Mouse (Mus musculus): ENCODE measurements at regions not wholly inside any gene's neighbourhood (a gene's known extent, or its start where the extent isn't known, plus 50 kb on each side); places are given as distances from the start of the nearest gene placed in this dataset.

- no peaks in the 10 kb centered on the region for H3K36me3 ChIP-seq
- ATAC-seq (ENCODE audit: low FRiP score, low read depth): peak; percentile 18
- 10% methylated on average over 7 of the region's 7 CpGs for WGBS
- H3K4me2 ChIP-seq (replicated peaks): peak overlapping the region; percentile 50
- H3K27ac ChIP-seq: peak overlapping the region; percentile 87
- peak overlapping the region; percentile 14 for H3K4me3 ChIP-seq
- H3K9me3 ChIP-seq: no peaks in the 10 kb centered on the region
- H3K9ac ChIP-seq: no peak overlapping the region
- peaks cover 23% of the 10 kb centered on the region for H3K4me1 ChIP-seq
- H3K27me3 ChIP-seq: peaks cover 4% of the 10 kb centered on the region; the same call in 1 of the 2 replicates
These were observed 300.1 kb downstream of the Mat2b start for GRCm38 (mm10) chr11:40394864-40395266.

GRCm38 (mm10) chr11:40394283-40394758 lies 300.7 kb downstream of the Mat2b start:
- Histone ChIP-seq H3K4me1 (peaks cover 23% of the 10 kb centered on the region), H3K27ac (peak overlapping the region; percentile 87; the same call in 1 of the 2 replicates), H3K36me3 (no peaks in the 10 kb centered on the region), H3K9me3 (no peaks in the 10 kb centered on the region), H3K9ac (no peak overlapping the region), H3K4me2 (replicated peaks) (peak overlapping the region; percentile 50), H3K4me3 (no peak overlapping the region), H3K27me3 (peaks cover 4% of the 10 kb centered on the region; the same call in 1 of the 2 replicates)
- 12% methylated on average over 4 of the region's 4 CpGs for WGBS
- ATAC-seq (ENCODE audit: low FRiP score, low read depth): peak; percentile 86

GRCm38 (mm10) chr11:40380696-40381095 lies 314.3 kb downstream of the Mat2b start:
- no peaks in the 10 kb centered on the region for H3K9me3 ChIP-seq
- H3K4me1 ChIP-seq: no peaks in the 10 kb centered on the region; the same call in 1 of the 2 replicates
- no peaks in the 10 kb centered on the region for H3K27me3 ChIP-seq
- H3K36me3 ChIP-seq: no peaks in the 10 kb centered on the region
- H3K4me3 ChIP-seq: no peak overlapping the region
- H3K27ac ChIP-seq: no peak overlapping the region
- no peak overlapping the region for H3K4me2 ChIP-seq (replicated peaks)
- no peak overlapping the region for H3K9ac ChIP-seq
- ATAC-seq (ENCODE audit: low FRiP score, low read depth): no peak
- 76% methylated on average over 3 of the region's 3 CpGs for WGBS

GRCm38 (mm10) chr11:40371696-40372095 lies 323.3 kb downstream of the Mat2b start:
- WGBS: 84% methylated on average over 2 of the region's 2 CpGs

GRCm38 (mm10) chr11:40366573-40366972 lies 328.4 kb downstream of the Mat2b start:
- H3K4me3 ChIP-seq: no peak overlapping the region
- no peak overlapping the region for H3K4me2 ChIP-seq (replicated peaks)
- no peaks in the 10 kb centered on the region for H3K36me3 ChIP-seq
- ATAC-seq (ENCODE audit: low FRiP score, low read depth): no peak
- no peaks in the 10 kb centered on the region for H3K27me3 ChIP-seq
- H3K27ac ChIP-seq: no peak overlapping the region
- H3K9me3 ChIP-seq: no peaks in the 10 kb centered on the region
- no peaks in the 10 kb centered on the region for H3K4me1 ChIP-seq
- H3K9ac ChIP-seq: no peak overlapping the region

More at GRCm38 (mm10) chr11:40371696-40372095, 323.3 kb downstream of the Mat2b start:
- no peak overlapping the region for H3K4me3 ChIP-seq
- no peaks in the 10 kb centered on the region for H3K27me3 ChIP-seq
- H3K36me3 ChIP-seq: no peaks in the 10 kb centered on the region
- H3K9me3 ChIP-seq: no peaks in the 10 kb centered on the region
- no peak overlapping the region for H3K4me2 ChIP-seq (replicated peaks)
- H3K27ac ChIP-seq: no peak overlapping the region
- H3K4me1 ChIP-seq: no peaks in the 10 kb centered on the region
- no peak for ATAC-seq (ENCODE audit: low FRiP score, low read depth)
- no peak overlapping the region for H3K9ac ChIP-seq

- Histone ChIP-seq H3K4me2 (replicated peaks) (no peak overlapping the region), H3K27ac (no peak overlapping the region), H3K9ac (no peak overlapping the region), H3K9me3 (no peaks in the 10 kb centered on the region), H3K4me1 (no peaks in the 10 kb centered on the region), H3K27me3 (no peaks in the 10 kb centered on the region), H3K36me3 (no peaks in the 10 kb centered on the region), H3K4me3 (no peak overlapping the region)
- no peak for ATAC-seq (ENCODE audit: low FRiP score, low read depth)
- 24% methylated on average over 2 of the region's 2 CpGs for WGBS
These were observed 332.3 kb downstream of the Mat2b start for GRCm38 (mm10) chr11:40362530-40363185.

All from limb, embryonic 13.5 days (tissue).